Mouse (Mus musculus) monocyte, adult 59 days (primary cell): ENCODE results near the gene Olfr788. TPM values are rescaled to one million over a fixed set of nuclear protein-coding genes. Genes with fewer than 3 reads are reported as not detected.

ENCODE experiments used
- total RNA-seq, 2 experiments: library from RNA; stranded (reverse); gene quantifications; one replicate each; pipeline ENCODE4 v1.2.4; 2023

The Olfr788 gene
- total RNA-seq: not detected

GRCm38 (mm10) chr10:129470698-129471097 lies at the start of gene Olfr788:
Olfr788 (plus strand) TSS chr10:129470998.

GRCm38 (mm10) chr10:129427006-129427405 lies 43.8 kb upstream of the Olfr788 start, which contains the start of gene Olfr786:
Olfr786 (plus strand) TSS chr10:129427306.

GRCm38 (mm10) chr10:129461562-129461961 lies 9.2 kb upstream of the Olfr788 start, which contains the start of gene Olfr787:
Olfr787 (plus strand) TSS chr10:129461862.

GRCm38 (mm10) chr10:129484452-129484851 lies 13.7 kb downstream of the Olfr788 start, which contains the start of gene Olfr789:
Olfr789 (plus strand) TSS chr10:129484752.

GRCm38 (mm10) chr10:129498192-129498591 lies 27.4 kb downstream of the Olfr788 start, which contains the start of gene Olfr790:
Olfr790 (plus strand) TSS chr10:129498492.

GRCm38 (mm10) chr10:129521492-129521891 lies 50.7 kb downstream of the Olfr788 start, which contains the start of gene Olfr791:
Olfr791 (plus strand) TSS chr10:129521792.

Other genes starting within 250 kb of the Olfr788 start
- not detected for gene Olfr774, start 234.8 kb upstream of the Olfr788 start, total RNA-seq
- not detected for gene Olfr775, start 222.6 kb upstream of the Olfr788 start, total RNA-seq
- gene Olfr776, start 211.9 kb upstream of the Olfr788 start, total RNA-seq: not detected
- not detected for gene Olfr777, start 199.5 kb upstream of the Olfr788 start, total RNA-seq
- not detected for gene Olfr780, start 152.9 kb upstream of the Olfr788 start, total RNA-seq
- gene Olfr781, start 142.1 kb upstream of the Olfr788 start, total RNA-seq: not detected
- gene Olfr782, start 122.1 kb upstream of the Olfr788 start, total RNA-seq: not detected
- not detected for gene Olfr784, start 86.9 kb upstream of the Olfr788 start, total RNA-seq
- not detected for gene Olfr785, start 65.6 kb upstream of the Olfr788 start, total RNA-seq
- not detected for gene Olfr786, start 43.7 kb upstream of the Olfr788 start, total RNA-seq
- not detected for gene Olfr787, start 9.1 kb upstream of the Olfr788 start, total RNA-seq
- not detected for gene Olfr789, start 13.8 kb downstream of the Olfr788 start, total RNA-seq
- gene Olfr790, start 27.5 kb downstream of the Olfr788 start, total RNA-seq: not detected
- gene Olfr791, start 50.8 kb downstream of the Olfr788 start, total RNA-seq: not detected
- not detected for gene Olfr792, start 68.2 kb downstream of the Olfr788 start, total RNA-seq
- not detected for gene Olfr794, start 96.7 kb downstream of the Olfr788 start, total RNA-seq
- gene Olfr796, start 141.6 kb downstream of the Olfr788 start, total RNA-seq: not detected
- gene Olfr798, start 156.9 kb downstream of the Olfr788 start, total RNA-seq: not detected
- not detected for gene Olfr799, start 166.5 kb downstream of the Olfr788 start, total RNA-seq
- gene Olfr800, start 186.7 kb downstream of the Olfr788 start, total RNA-seq: not detected
- not detected for gene Olfr801, start 202.9 kb downstream of the Olfr788 start, total RNA-seq
- gene Olfr802, start 217.2 kb downstream of the Olfr788 start, total RNA-seq: not detected
- not detected for gene Olfr803, start 223.3 kb downstream of the Olfr788 start, total RNA-seq
- gene Olfr804, start 232.2 kb downstream of the Olfr788 start, total RNA-seq: not detected